Mouse (Mus musculus) ES-Bruce4 (cell line): ENCODE data around the gene Sds. TPM values are rescaled to one million over a fixed set of nuclear protein-coding genes. Genes with fewer than 3 reads are reported as not detected.

Experiments
- H3K27ac ChIP-seq: 2 replicates; pipeline ENCODE4 v1.5.1; 2012; ENCODE audit warnings: low read length, inconsistent platforms; ENCODE audit not compliant: insufficient read depth
- H3K27me3 ChIP-seq: 2 replicates; pipeline ENCODE4 v1.6.1; 2012; ENCODE audit warnings: mild to moderate bottlenecking, low read length, inconsistent platforms; ENCODE audit not compliant: control insufficient read depth, poor library complexity, insufficient read depth, severe bottlenecking
- H3K36me3 ChIP-seq: 2 replicates; pipeline ENCODE4 v1.6.1; 2012; ENCODE audit warnings: inconsistent platforms, mild to moderate bottlenecking, low read length, moderate library complexity; ENCODE audit not compliant: control insufficient read depth, poor library complexity, insufficient read depth, severe bottlenecking
- H3K4me1 ChIP-seq: one replicate; pipeline ENCODE4 v1.8.1; 2011; ENCODE audit warnings: low read length; ENCODE audit not compliant: control insufficient read depth, insufficient read depth
- H3K4me3 ChIP-seq: 2 replicates; pipeline ENCODE4 v1.5.1; 2011; ENCODE audit warnings: low read depth, mild to moderate bottlenecking, low read length
- H3K9ac ChIP-seq: 2 replicates; pipeline ENCODE4 v1.6.1; 2012; ENCODE audit warnings: low read depth, mild to moderate bottlenecking, inconsistent platforms; ENCODE audit not compliant: poor library complexity, severe bottlenecking
- H3K9me3 ChIP-seq: replicated peaks from 2 replicates; pipeline ENCODE4 v1.6.1; 2012; ENCODE audit warnings: mild to moderate bottlenecking, low read length, inconsistent platforms; ENCODE audit not compliant: control insufficient read depth, poor library complexity, insufficient read depth, severe bottlenecking
- CTCF ChIP-seq: IDR thresholded peaks from one replicate; pipeline ENCODE4 v1.8.1; 2011; ENCODE audit warnings: low read depth, low read length
- EP300 ChIP-seq: IDR thresholded peaks from 2 replicates; pipeline ENCODE4 v1.6.1; 2011; ENCODE audit warnings: low read depth, low read length; ENCODE audit not compliant: insufficient read depth
- POLR2A ChIP-seq: IDR thresholded peaks from one replicate; pipeline ENCODE4 v1.8.1; 2011; ENCODE audit warnings: low read length; ENCODE audit not compliant: insufficient read depth
- polyA plus RNA-seq: library from polyadenylated mRNA; stranded (reverse); fragments of >200 nt; gene quantifications from 2 replicates; pipeline ENCODE4 v1.2.4, GENCODE M21; 2011; ENCODE audit warnings: low read depth; ENCODE audit not compliant: missing spikeins, insufficient read depth, insufficient read length

Gene Sds
- polyA plus RNA-seq, 1 experiment = not detected

DNA sequence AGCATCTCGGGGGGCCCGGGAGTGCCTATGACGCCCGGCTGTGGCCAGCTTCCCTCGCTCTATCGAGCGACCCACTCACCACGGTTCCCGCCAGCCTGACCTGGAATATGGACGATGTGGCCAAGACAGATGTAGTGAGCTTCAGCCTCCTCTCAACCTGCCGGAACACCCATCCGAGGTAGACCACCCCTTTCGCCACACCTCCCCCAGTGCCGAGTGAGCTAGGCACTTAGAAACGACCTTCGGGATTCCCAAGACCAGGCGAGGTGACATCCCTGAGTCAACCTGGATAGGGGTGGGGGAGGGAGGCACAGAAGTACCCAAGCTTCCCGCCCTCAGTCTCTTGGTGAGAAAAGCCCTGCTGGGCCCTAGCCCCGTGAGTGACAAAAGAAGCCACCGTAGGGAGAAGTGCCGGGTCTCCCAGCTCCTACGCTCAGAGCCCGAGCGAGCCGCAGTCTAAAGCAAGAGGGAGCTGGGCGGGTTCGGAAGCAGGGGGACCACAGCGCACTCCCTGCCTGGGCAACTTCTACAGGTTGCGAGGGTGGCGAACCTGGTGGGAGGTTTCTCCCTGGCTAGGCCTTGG lies 45.2 kb upstream of the Sds start:
- no peak for TF ChIP-seq EP300
- TF ChIP-seq CTCF = no peak
- TF ChIP-seq POLR2A = no peak
- Histone ChIP-seq H3K27ac (no peak overlapping the region), H3K4me1 (no peaks in the 10 kb centered on the region), H3K4me3 (peak overlapping the region; percentile 19), H3K9ac (no peak overlapping the region), H3K9me3 (no peaks in the 10 kb centered on the region), H3K36me3 (no peaks in the 10 kb centered on the region), H3K27me3 (peaks cover 55% of the 10 kb centered on the region)

DNA sequence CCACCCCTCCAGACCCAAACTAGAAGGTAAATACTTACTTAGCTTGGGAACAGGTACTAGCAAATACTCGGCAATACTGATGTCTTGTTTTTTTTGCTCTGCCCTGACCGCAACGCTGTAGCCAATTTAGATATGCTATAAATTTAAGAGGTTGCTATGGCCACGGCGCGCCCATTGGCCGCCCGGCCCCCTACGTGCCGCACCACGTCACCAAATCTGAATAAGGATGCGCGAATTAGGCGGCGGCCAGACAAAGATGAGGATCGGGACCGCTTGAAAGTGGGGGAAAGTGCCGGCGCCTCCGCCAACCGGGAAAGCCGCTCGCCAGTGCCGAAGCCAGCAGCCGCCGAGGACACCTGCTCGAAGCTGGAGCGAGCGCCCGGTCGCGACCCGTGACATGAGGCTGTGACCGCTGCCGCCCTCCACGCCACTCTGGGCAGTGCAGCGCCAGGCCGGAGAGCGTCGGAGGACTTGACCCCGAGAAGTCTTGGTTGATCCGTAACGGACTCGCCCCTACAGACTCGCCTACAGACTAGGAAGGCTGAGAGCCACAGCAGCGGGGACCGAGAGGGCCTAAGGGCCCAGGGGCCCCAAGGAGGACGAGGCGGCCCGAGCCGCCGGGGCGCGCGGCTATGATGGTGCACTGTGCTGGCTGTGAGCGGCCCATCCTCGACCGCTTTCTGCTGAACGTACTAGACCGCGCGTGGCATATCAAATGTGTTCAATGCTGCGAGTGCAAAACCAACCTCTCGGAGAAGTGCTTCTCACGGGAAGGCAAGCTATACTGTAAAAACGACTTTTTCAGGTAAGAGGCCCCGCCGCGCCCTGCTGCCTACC lies 44.5 kb upstream of the Sds start, which contains the start of gene Lhx5:
TSS of gene Lhx5 (plus strand) at position 51 of the 837 bp plus-strand sequence.
- H3K4me3 ChIP-seq = peak within 1 kb of the TSS; percentile 22
- no peak within 1 kb of the TSS for H3K9ac ChIP-seq
- H3K36me3 ChIP-seq = no peaks in the 10 kb centered on the region
- no peaks in the 10 kb centered on the region for H3K9me3 ChIP-seq
- H3K4me1 ChIP-seq = no peaks in the 10 kb centered on the region
- no peak within 1 kb of the TSS for H3K27ac ChIP-seq
- H3K27me3 ChIP-seq = peaks cover 50% of the 10 kb centered on the region
- TF ChIP-seq EP300 (no peak), CTCF (no peak), POLR2A (no peak)

DNA sequence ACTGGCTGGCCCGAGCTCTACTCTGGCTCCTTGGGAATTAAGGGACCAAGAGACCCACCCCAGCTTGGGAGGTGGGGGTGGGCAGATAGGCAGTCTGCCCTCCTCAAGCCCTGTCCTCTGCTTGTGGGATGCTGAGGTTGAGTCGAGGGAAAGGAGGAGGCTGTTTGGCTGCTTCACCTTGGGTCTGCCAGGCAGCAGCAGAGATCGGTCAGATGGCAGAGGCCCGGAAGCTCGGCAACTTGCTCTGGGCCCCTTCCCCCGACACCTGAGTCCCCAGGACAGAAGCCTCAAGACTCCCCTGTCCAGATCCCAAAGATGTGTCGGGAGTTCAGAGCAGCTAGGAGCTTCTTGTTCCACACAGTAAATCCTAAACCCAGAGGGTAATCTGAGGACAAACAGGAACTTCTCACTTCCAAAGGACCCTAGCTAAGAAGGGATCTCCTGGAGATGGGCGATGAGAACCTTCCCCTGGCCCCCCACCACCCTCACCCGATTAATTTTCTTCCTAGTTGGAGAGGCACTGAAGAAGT lies 43.8 kb upstream of the Sds start:
- Histone ChIP-seq H3K4me3 (no peak overlapping the region; the same call in 1 of the 2 replicates), H3K9me3 (no peaks in the 10 kb centered on the region), H3K27me3 (peaks cover 46% of the 10 kb centered on the region), H3K36me3 (no peaks in the 10 kb centered on the region), H3K27ac (no peak overlapping the region), H3K9ac (no peak overlapping the region), H3K4me1 (no peaks in the 10 kb centered on the region)
- TF ChIP-seq CTCF = no peak
- TF ChIP-seq POLR2A = no peak
- TF ChIP-seq EP300 = no peak

DNA sequence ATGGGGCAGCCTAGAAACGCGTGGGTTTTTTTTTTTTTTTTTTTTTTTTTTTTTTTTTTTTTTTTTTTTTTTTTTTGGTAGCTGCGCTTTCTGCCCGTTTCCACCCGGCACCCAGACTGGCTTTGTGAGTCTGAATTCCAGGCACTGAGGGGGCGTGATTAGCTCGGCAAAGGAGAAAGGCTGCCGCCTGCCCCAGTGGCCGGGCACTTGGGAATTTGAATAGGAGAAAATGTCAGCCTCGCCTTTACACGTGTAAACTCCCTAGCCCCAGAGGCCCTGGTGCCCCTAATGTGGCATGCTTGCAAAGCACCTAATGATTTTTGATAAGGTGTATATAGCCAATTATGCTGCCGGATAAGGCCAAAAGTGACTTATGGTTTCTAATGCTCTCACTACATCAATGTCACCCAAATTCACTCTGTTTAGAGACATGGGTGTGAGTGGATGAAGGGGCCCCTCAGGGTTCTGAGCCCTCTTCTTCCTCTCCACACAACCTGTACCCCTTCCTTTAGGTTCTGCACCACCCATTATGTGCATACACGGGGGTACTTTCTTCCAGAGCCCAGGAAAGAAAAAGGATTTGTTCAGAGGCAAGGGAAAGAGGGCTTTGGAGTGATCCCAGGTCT lies 43.1 kb upstream of the Sds start:
- no peaks in the 10 kb centered on the region for H3K36me3 ChIP-seq
- H3K4me3 ChIP-seq = no peak overlapping the region
- H3K9me3 ChIP-seq = no peaks in the 10 kb centered on the region
- peaks cover 45% of the 10 kb centered on the region for H3K27me3 ChIP-seq
- no peak overlapping the region for H3K27ac ChIP-seq
- H3K9ac ChIP-seq = no peak overlapping the region
- no peaks in the 10 kb centered on the region for H3K4me1 ChIP-seq
- no peak for TF ChIP-seq POLR2A
- TF ChIP-seq EP300 = no peak
- no peak for TF ChIP-seq CTCF

DNA sequence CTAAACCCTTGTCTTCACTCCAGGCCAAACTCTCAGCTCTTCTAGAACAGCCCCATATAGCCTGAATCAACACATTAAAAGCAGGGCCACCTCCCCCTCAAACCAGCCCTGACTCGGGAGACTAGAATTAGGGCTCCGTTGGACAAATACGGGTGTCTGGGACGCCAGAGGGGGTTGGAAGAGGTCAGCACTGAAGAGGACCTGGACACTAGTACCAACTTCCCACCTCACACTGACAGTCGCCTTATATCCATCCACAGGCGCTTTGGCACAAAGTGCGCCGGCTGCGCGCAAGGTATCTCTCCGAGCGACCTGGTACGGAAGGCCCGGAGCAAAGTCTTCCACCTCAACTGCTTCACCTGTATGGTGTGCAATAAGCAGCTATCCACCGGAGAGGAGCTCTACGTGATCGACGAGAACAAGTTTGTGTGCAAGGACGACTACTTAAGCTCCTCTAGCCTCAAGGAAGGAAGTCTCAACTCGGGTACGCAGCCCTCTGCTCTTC lies 42.0 kb upstream of the Sds start:
- H3K4me1 ChIP-seq = no peaks in the 10 kb centered on the region
- no peak overlapping the region for H3K9ac ChIP-seq
- no peaks in the 10 kb centered on the region for H3K36me3 ChIP-seq
- H3K27me3 ChIP-seq = peaks cover 46% of the 10 kb centered on the region
- H3K27ac ChIP-seq = no peak overlapping the region
- no peak for TF ChIP-seq CTCF
- TF ChIP-seq POLR2A = no peak
- TF ChIP-seq EP300 = no peak
- H3K4me3 ChIP-seq = no peak overlapping the region
- no peaks in the 10 kb centered on the region for H3K9me3 ChIP-seq
